Mouse (Mus musculus): ENCODE results near the gene Taz.

Taz gene

GRCm38 (mm10) chrX:74281041-74281731 lies 526 bp upstream of the Taz start:
- no peak for DNase-seq

GRCm38 (mm10) chrX:74282395-74283091 lies 831 bp downstream of the Taz start:
- DNase-seq: peak; percentile 89 to 93

GRCm38 (mm10) chrX:74283092-74283437 lies 1.4 kb downstream of the Taz start:
- DNase-seq: no peak

GRCm38 (mm10) chrX:74293431-74293830 lies 11.7 kb downstream of the Taz start:
- DNase-seq: no peak

- DNase-seq: peak; percentile 95 to 97
Measured at GRCm38 (mm10) chrX:74296538-74297448, 15.1 kb downstream of the Taz start, which contains the start of gene Atp6ap1. Gene Atp6ap1 (plus strand): TSS chrX:74297097.

GRCm38 (mm10) chrX:74298348-74298747 lies 16.6 kb downstream of the Taz start:
- no peak for DNase-seq

GRCm38 (mm10) chrX:74299721-74300120 lies 18.0 kb downstream of the Taz start:
- DNase-seq: no peak

- peak; percentile 73 to 85 for DNase-seq
Measured at GRCm38 (mm10) chrX:74304867-74305700, 23.4 kb downstream of the Taz start, which contains the start of gene Gdi1. Gene Gdi1 (plus strand): TSS chrX:74304998.

- peak; percentile 92 to 95 for DNase-seq
Measured at GRCm38 (mm10) chrX:74312540-74313464, 31.1 kb downstream of the Taz start, which contains the start of gene Fam50a. Gene Fam50a (plus strand): TSS chrX:74313033.

- DNase-seq: peak; percentile 67 to 86
Measured at GRCm38 (mm10) chrX:74328725-74329161, 47.0 kb downstream of the Taz start, which contains the start of gene Plxna3. Gene Plxna3 (plus strand): TSS chrX:74329066.

GRCm38 (mm10) chrX:74329215-74329671 lies 47.5 kb downstream of the Taz start:
- DNase-seq: no peak

GRCm38 (mm10) chrX:74330166-74330930 lies 48.6 kb downstream of the Taz start:
- no peak for DNase-seq
